Mouse (Mus musculus): Measurements from ENCODE around the gene Tmem60. TPM values are rescaled to one million over a fixed set of nuclear protein-coding genes. Genes with fewer than 3 reads are reported as not detected.

Tmem60 gene
- polyA plus RNA-seq, 1 experiment from 2014 or later = 54.7 TPM

Other genes starting within 250 kb of the Tmem60 start
- 11.4 and 14.5 TPM in 2 replicates for gene Phtf2, start 67 bp upstream of the Tmem60 start, polyA plus RNA-seq (2014; fragmentation: Nextera tagmentation; extraction: Ambion mirVana)
- gene Rsbn1l, start 74.2 kb downstream of the Tmem60 start, polyA plus RNA-seq (2014; fragmentation: Nextera tagmentation; extraction: Ambion mirVana) = 7.1 and 8.6 TPM in 2 replicates
- gene Ptpn12, start 173.7 kb downstream of the Tmem60 start, polyA plus RNA-seq (2014; fragmentation: Nextera tagmentation; extraction: Ambion mirVana) = 22.1 and 24.7 TPM in 2 replicates